Mouse (Mus musculus): Measurements from ENCODE around the gene Alkal2.

- TF ChIP-seq GATA1 (IDR thresholded peaks at IDR 0.05; ENCODE audit: borderline replicate concordance, low read length) (no peak), FLI1 (IDR thresholded peaks at IDR 0.05; ENCODE audit: low read length) (no peak)
Observed at GRCm38 (mm10) chr12:30890067-30890466, 5.9 kb downstream of the Alkal2 start.
